Mouse (Mus musculus): ENCODE data around the gene Mcrs1.
"Not testable (repeated sequence)": the region's sequence is repeated elsewhere in the genome, so short reads cannot be mapped to it uniquely, and the experiment has no call there.

Mcrs1 gene

GRCm38 (mm10) chr15:99251626-99252380 lies at the start of gene Mcrs1:
TSS of gene Mcrs1 (minus strand) at chr15:99251961.
- peak; percentile 100 for DNase-seq (ENCODE audit: low read depth, low spot score)

- DNase-seq (ENCODE audit: low read depth, low spot score), result peak; percentile 40
Observed at GRCm38 (mm10) chr15:99296213-99296612, 44.5 kb upstream of the Mcrs1 start.

GRCm38 (mm10) chr15:99295484-99295981 lies 43.8 kb upstream of the Mcrs1 start, which contains the start of gene Fam186b:
TSS of gene Fam186b (minus strand) at chr15:99295888.
- no peak for DNase-seq (ENCODE audit: low read depth, low spot score)

- peak; percentile 95 for DNase-seq (ENCODE audit: low read depth, low spot score)
Observed at GRCm38 (mm10) chr15:99294813-99295374, 43.1 kb upstream of the Mcrs1 start, which contains the start of gene Prpf40b. TSS of gene Prpf40b (plus strand) at chr15:99295087.

GRCm38 (mm10) chr15:99294287-99294686 lies 42.5 kb upstream of the Mcrs1 start:
- no peak for DNase-seq (ENCODE audit: low read depth, low spot score)

GRCm38 (mm10) chr15:99290586-99290985 lies 38.8 kb upstream of the Mcrs1 start:
- no peak for DNase-seq (ENCODE audit: low read depth, low spot score)

- DNase-seq (ENCODE audit: low read depth, low spot score), result no peak
Observed at GRCm38 (mm10) chr15:99285189-99285535, 33.4 kb upstream of the Mcrs1 start.

GRCm38 (mm10) chr15:99284527-99285188 lies 32.9 kb upstream of the Mcrs1 start:
- DNase-seq (ENCODE audit: low read depth, low spot score), result peak; percentile 54

GRCm38 (mm10) chr15:99283456-99283855 lies 31.7 kb upstream of the Mcrs1 start:
- DNase-seq (ENCODE audit: low read depth, low spot score), result no peak

- no peak for DNase-seq (ENCODE audit: low read depth, low spot score)
Observed at GRCm38 (mm10) chr15:99278271-99278670, 26.5 kb upstream of the Mcrs1 start.

GRCm38 (mm10) chr15:99276095-99276494 lies 24.3 kb upstream of the Mcrs1 start:
- DNase-seq (ENCODE audit: low read depth, low spot score), result no peak

- DNase-seq (ENCODE audit: low read depth, low spot score), result peak; percentile 93
Observed at GRCm38 (mm10) chr15:99265679-99266078, 13.9 kb upstream of the Mcrs1 start.

GRCm38 (mm10) chr15:99264363-99264762 lies 12.6 kb upstream of the Mcrs1 start:
- no peak for DNase-seq (ENCODE audit: low read depth, low spot score)

GRCm38 (mm10) chr15:99262702-99263101 lies 10.9 kb upstream of the Mcrs1 start:
- DNase-seq (ENCODE audit: low read depth, low spot score), result peak; percentile 73

- DNase-seq (ENCODE audit: low read depth, low spot score), result peak; percentile 92
Observed at GRCm38 (mm10) chr15:99259730-99260252, 8.0 kb upstream of the Mcrs1 start.

- DNase-seq (ENCODE audit: low read depth, low spot score), result no peak
Observed at GRCm38 (mm10) chr15:99259167-99259729, 7.5 kb upstream of the Mcrs1 start.

- DNase-seq (ENCODE audit: low read depth, low spot score), result no peak
Observed at GRCm38 (mm10) chr15:99255241-99255749, 3.5 kb upstream of the Mcrs1 start.

- no peak for DNase-seq (ENCODE audit: low read depth, low spot score)
Observed at GRCm38 (mm10) chr15:99254477-99255005, 2.8 kb upstream of the Mcrs1 start.

- DNase-seq (ENCODE audit: low read depth, low spot score), result no peak
Observed at GRCm38 (mm10) chr15:99253772-99254171, 2.0 kb upstream of the Mcrs1 start.

- DNase-seq (ENCODE audit: low read depth, low spot score), result not testable (repeated sequence)
Observed at GRCm38 (mm10) chr15:99253175-99253479, 1.4 kb upstream of the Mcrs1 start.

- DNase-seq (ENCODE audit: low read depth, low spot score), result peak; percentile 80
Observed at GRCm38 (mm10) chr15:99252381-99253174, 817 bp upstream of the Mcrs1 start.

Data from brain, adult 2 months (tissue).